ENCODE assay signal across 14 mouse cellular contexts in the genomic region with DNA sequence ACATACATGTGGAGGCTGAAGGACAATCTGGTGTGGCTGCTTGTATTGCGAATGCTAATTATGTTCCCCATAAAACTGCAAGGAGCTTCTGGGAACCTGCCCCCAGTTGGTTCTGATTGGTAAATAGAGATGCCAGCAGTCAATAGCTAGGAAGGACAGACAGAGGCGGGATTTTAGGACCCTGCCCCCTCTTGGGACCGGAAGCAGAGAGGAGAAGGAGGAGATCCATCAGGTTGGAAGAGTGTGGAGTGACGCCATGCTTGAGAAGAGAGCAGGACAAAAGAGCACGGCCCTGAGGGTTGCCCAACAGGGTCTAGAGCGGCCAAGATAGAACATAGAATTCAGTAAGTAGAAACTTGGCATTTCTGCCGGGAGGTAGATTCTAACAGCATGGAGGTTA.
"Had no signal": no experiment of that assay in that cellular context is flagged by ENCODE, and none has a peak within 500 bp of the region (broad histone marks: within the 10 kb centered on the region; RNA-seq: fewer than 3 reads in every experiment).

No protein-coding gene starts in this region.

- H3K4me2 ChIP-seq: liver, embryonic 13.5 days; midbrain, embryonic 13.5 days had no signal

- H3K9me3 ChIP-seq: liver, embryonic 13.5 days; midbrain, embryonic 13.5 days had no signal

- H3K4me1 ChIP-seq: liver, embryonic 13.5 days had no signal

- H3K27ac ChIP-seq: kidney, postnatal 0 days; layer of hippocampus, adult 2 months; liver, embryonic 13.5 days; midbrain, embryonic 13.5 days; stomach, postnatal 0 days had no signal

- H3K36me3 ChIP-seq: liver, embryonic 13.5 days; midbrain, embryonic 13.5 days had no signal

- H3K4me3 ChIP-seq: layer of hippocampus, adult 2 months; liver, embryonic 13.5 days; midbrain, embryonic 13.5 days had no signal

- H3K27me3 ChIP-seq: midbrain, embryonic 13.5 days had no signal

- ATAC-seq: intestine, postnatal 0 days; midbrain, embryonic 13.5 days; midbrain, embryonic 16.5 days had no signal

- DNase-seq: layer of hippocampus, adult 9-11 months; liver, embryonic 13.5 days; lung, adult 2 months; lung, postnatal 14 days; lung, postnatal 4 days; thymus, adult 2 months; thymus, postnatal 14 days; thymus, postnatal 4 days had no signal

- H3K9ac ChIP-seq: liver, embryonic 13.5 days; midbrain, embryonic 13.5 days had no signal
